Mouse (Mus musculus): ENCODE measurements around the gene Tctex1d2. TPM values are rescaled to one million over a fixed set of nuclear protein-coding genes. Genes with fewer than 3 reads are reported as not detected.

Tctex1d2 gene
- polyA plus RNA-seq, 1 experiment, result 187 TPM

DNA sequence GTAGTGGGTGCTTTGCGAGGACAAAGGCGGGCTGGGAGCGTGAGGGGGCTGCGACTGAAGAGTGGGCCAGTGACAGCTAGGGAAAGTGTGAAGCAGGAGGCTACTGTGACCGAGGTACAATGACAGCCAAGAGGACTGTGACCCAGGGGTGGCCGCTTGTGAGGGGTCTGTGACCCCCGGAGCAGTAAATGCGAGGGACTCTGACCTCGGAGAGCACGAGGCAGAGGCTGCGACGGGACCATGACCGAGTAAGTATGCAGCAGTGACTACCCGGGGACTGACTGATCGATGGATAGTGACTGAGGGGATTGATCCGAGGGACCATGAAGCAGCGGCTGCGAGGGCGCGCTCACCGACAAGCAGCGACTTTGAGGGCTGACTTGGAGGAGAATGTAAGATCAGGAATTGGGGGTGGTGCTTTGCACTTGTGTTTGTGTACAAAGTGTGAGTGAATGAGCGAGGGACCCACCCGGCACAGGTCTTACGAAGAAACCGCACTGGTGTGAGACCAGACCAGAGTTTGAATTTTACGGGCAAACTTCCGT is 11.6 kb downstream of the Tctex1d2 start:
- Histone ChIP-seq H3K4me1 (ENCODE audit: control insufficient read depth, insufficient read depth, low read length) (no peaks in the 10 kb centered on the region), H3K4me3 (ENCODE audit: control insufficient read depth, low read depth, low read length) (peak overlapping the region; percentile 95), H3K27ac (ENCODE audit: control insufficient read depth, insufficient read depth, low read depth, low read length) (peak overlapping the region; percentile 88), H3K36me3 (ENCODE audit: control insufficient read depth, insufficient read depth, low read length) (0 out of 2 replicates have a peak, but pooled peaks cover 1% of the 10 kb centered on the region), H3K27me3 (ENCODE audit: control insufficient read depth, insufficient read depth, low read length) (no peaks in the 10 kb centered on the region)
- TF ChIP-seq POLR2A (IDR thresholded peaks at IDR 0.05; ENCODE audit: control insufficient read depth, low read depth, low read length) (peak; percentile 65; the same call in 1 of the 2 replicates), CTCF (IDR thresholded peaks at IDR 0.05; ENCODE audit: control insufficient read depth, insufficient read depth, insufficient replicate concordance, low read depth, low read length) (no peak)

DNA sequence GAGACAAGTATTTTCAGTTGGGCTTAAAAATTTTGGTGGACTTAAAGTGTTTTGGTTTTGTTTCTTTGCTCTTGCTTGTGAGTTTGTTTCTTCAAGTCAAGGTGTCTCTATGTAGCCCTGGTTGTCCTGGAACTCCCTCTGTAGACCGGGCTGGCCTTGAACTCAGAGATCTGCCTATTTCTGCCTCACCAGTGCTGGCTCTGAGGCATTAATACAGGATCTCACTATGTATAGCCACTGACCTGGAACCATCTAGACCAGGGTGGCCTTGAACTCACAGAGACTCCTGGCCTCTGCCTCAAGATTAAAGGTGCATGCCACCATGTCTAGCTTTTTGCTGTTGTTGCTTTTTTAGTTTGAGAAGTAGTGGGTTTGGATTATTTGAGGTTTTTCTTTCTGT is 12.4 kb downstream of the Tctex1d2 start:
- 0 out of 2 replicates have a peak overlapping the region, but pooled peaks have one; percentile 10 for H3K27ac ChIP-seq (ENCODE audit: control insufficient read depth, insufficient read depth, low read depth, low read length)
- H3K4me3 ChIP-seq (ENCODE audit: control insufficient read depth, low read depth, low read length), result peak overlapping the region; percentile 82
- 0 out of 2 replicates have a peak, but pooled peaks cover 1% of the 10 kb centered on the region for H3K36me3 ChIP-seq (ENCODE audit: control insufficient read depth, insufficient read depth, low read length)
- H3K27me3 ChIP-seq (ENCODE audit: control insufficient read depth, insufficient read depth, low read length), result no peaks in the 10 kb centered on the region
- H3K4me1 ChIP-seq (ENCODE audit: control insufficient read depth, insufficient read depth, low read length), result no peaks in the 10 kb centered on the region
- TF ChIP-seq CTCF (IDR thresholded peaks at IDR 0.05; ENCODE audit: control insufficient read depth, insufficient read depth, insufficient replicate concordance, low read depth, low read length) (no peak), POLR2A (IDR thresholded peaks at IDR 0.05; ENCODE audit: control insufficient read depth, low read depth, low read length) (no peak)

DNA sequence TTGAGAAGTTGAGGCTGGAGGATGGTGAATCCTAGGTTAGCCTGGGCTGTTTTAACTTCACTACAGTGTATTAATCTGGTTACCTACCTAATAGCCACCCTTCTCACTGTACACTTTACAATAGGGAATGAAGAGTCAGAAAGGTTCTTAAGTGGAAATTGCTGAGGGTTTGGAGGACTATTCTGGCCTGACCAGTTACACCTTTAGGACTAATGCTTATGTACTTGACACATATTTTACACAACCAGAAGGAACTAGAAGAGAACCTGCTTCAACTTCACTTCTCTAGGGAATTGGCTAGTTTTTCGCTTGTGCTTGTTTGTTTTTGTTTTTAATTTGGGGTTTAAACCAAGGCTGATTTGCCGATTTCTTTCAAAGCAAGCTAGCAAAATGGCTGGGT is 13.6 kb downstream of the Tctex1d2 start:
- no peak overlapping the region for H3K27ac ChIP-seq (ENCODE audit: control insufficient read depth, insufficient read depth, low read depth, low read length)
- no peaks in the 10 kb centered on the region for H3K4me1 ChIP-seq (ENCODE audit: control insufficient read depth, insufficient read depth, low read length)
- TF ChIP-seq CTCF (IDR thresholded peaks at IDR 0.05; ENCODE audit: control insufficient read depth, insufficient read depth, insufficient replicate concordance, low read depth, low read length), result no peak
- no peak for TF ChIP-seq POLR2A (IDR thresholded peaks at IDR 0.05; ENCODE audit: control insufficient read depth, low read depth, low read length)
- no peaks in the 10 kb centered on the region for H3K27me3 ChIP-seq (ENCODE audit: control insufficient read depth, insufficient read depth, low read length)
- peak overlapping the region; percentile 53; the same call in 1 of the 2 replicates for H3K4me3 ChIP-seq (ENCODE audit: control insufficient read depth, low read depth, low read length)
- H3K36me3 ChIP-seq (ENCODE audit: control insufficient read depth, insufficient read depth, low read length), result no peaks in the 10 kb centered on the region

DNA sequence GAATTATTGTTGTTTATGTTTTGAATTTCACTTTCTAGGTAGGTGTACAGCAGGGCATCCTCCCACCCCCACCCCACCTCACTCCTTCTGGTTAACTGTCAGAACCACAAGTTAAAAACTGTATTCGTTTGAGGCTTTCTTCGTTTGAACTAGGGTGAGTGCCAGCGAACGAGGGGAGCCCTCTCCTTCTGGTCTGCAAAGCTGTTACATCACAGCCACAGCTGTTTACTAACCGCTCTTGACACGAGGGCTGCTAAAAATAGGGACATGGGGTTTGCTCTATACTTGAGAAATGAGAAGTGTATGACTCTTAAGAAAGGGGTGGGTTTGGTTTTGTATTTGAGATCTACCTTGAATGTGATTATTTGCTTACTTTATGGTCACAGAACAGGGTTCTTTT is 14.6 kb downstream of the Tctex1d2 start:
- no peak overlapping the region for H3K27ac ChIP-seq (ENCODE audit: control insufficient read depth, insufficient read depth, low read depth, low read length)
- H3K36me3 ChIP-seq (ENCODE audit: control insufficient read depth, insufficient read depth, low read length), result no peaks in the 10 kb centered on the region
- H3K4me3 ChIP-seq (ENCODE audit: control insufficient read depth, low read depth, low read length), result no peak overlapping the region
- no peaks in the 10 kb centered on the region for H3K27me3 ChIP-seq (ENCODE audit: control insufficient read depth, insufficient read depth, low read length)
- no peaks in the 10 kb centered on the region; the same call in 1 of the 2 replicates for H3K4me1 ChIP-seq (ENCODE audit: control insufficient read depth, insufficient read depth, low read length)
- no peak for TF ChIP-seq POLR2A (IDR thresholded peaks at IDR 0.05; ENCODE audit: control insufficient read depth, low read depth, low read length)
- no peak for TF ChIP-seq CTCF (IDR thresholded peaks at IDR 0.05; ENCODE audit: control insufficient read depth, insufficient read depth, insufficient replicate concordance, low read depth, low read length)

DNA sequence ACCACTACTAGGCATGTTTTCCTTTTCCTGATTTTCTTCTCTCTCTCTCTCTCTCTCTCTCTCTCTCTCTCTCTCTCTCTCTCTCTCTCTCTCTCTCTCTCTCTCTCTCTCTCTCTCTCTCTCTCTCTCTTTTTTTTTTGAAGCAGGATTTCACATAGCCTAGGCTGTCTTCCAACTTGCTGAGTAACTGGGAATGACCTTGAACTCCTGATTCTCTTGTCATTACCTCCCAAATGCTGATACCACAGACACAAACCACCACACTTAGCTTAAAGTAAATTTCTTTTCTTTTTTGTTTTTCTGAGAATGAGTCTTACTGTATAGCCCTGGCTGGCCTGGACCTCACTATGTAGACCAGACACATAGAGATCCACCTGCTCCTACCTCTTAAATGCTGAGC is 15.2 kb downstream of the Tctex1d2 start:
- Histone ChIP-seq H3K27me3 (ENCODE audit: control insufficient read depth, insufficient read depth, low read length) (no peaks in the 10 kb centered on the region), H3K36me3 (ENCODE audit: control insufficient read depth, insufficient read depth, low read length) (no peaks in the 10 kb centered on the region), H3K4me1 (ENCODE audit: control insufficient read depth, insufficient read depth, low read length) (no peaks in the 10 kb centered on the region; the same call in 1 of the 2 replicates), H3K27ac (ENCODE audit: control insufficient read depth, insufficient read depth, low read depth, low read length) (no peak overlapping the region), H3K4me3 (ENCODE audit: control insufficient read depth, low read depth, low read length) (no peak overlapping the region)
- TF ChIP-seq POLR2A (IDR thresholded peaks at IDR 0.05; ENCODE audit: control insufficient read depth, low read depth, low read length) (no peak), CTCF (IDR thresholded peaks at IDR 0.05; ENCODE audit: control insufficient read depth, insufficient read depth, insufficient replicate concordance, low read depth, low read length) (no peak)

DNA sequence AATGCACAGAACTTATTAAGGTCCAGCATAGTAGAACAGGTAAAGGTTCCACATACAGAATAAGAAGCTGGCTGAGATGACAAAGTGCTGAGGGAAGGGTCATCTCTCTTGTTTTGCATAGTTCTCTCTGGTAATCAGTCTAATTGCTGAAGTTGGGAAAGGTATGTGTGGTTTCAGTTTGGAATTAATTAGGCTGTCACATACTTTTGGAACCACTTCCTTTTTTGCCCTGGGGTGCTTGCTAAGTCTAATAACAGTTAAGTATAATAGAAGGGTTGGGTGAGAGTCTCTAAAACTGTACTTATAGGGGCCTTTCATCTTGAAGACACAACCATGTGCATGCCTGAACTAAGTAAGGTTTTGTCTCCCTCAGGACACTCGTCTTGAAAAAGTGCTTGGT is 17.2 kb downstream of the Tctex1d2 start:
- TF ChIP-seq POLR2A (IDR thresholded peaks at IDR 0.05; ENCODE audit: control insufficient read depth, low read depth, low read length) (no peak), CTCF (IDR thresholded peaks at IDR 0.05; ENCODE audit: control insufficient read depth, insufficient read depth, insufficient replicate concordance, low read depth, low read length) (no peak)
- Histone ChIP-seq H3K36me3 (ENCODE audit: control insufficient read depth, insufficient read depth, low read length) (no peaks in the 10 kb centered on the region), H3K27ac (ENCODE audit: control insufficient read depth, insufficient read depth, low read depth, low read length) (no peak overlapping the region), H3K27me3 (ENCODE audit: control insufficient read depth, insufficient read depth, low read length) (no peaks in the 10 kb centered on the region), H3K4me3 (ENCODE audit: control insufficient read depth, low read depth, low read length) (no peak overlapping the region), H3K4me1 (ENCODE audit: control insufficient read depth, insufficient read depth, low read length) (no peaks in the 10 kb centered on the region; the same call in 1 of the 2 replicates)

DNA sequence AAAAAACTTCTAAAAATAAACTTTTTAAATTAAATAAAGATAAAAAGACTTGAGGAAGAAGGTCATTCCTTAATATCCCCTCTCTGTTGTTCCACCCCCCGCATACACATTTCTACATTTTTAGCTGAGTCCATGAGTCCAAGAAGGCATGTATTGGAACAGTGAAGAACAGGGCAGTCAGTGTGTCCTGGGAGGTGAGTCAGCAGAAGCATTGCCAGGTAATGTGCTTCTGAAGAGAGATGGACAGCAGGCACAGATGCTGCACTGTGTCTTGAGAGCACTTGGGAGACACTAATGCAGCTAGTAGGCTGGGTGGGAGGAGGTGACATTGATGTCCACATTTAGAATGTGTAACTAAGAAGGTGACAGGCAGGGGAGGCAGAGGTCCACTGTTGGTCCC is 17.8 kb downstream of the Tctex1d2 start:
- Histone ChIP-seq H3K36me3 (ENCODE audit: control insufficient read depth, insufficient read depth, low read length) (no peaks in the 10 kb centered on the region), H3K27ac (ENCODE audit: control insufficient read depth, insufficient read depth, low read depth, low read length) (no peak overlapping the region), H3K4me3 (ENCODE audit: control insufficient read depth, low read depth, low read length) (no peak overlapping the region), H3K4me1 (ENCODE audit: control insufficient read depth, insufficient read depth, low read length) (no peaks in the 10 kb centered on the region; the same call in 1 of the 2 replicates), H3K27me3 (ENCODE audit: control insufficient read depth, insufficient read depth, low read length) (no peaks in the 10 kb centered on the region)
- TF ChIP-seq CTCF (IDR thresholded peaks at IDR 0.05; ENCODE audit: control insufficient read depth, insufficient read depth, insufficient replicate concordance, low read depth, low read length) (no peak), POLR2A (IDR thresholded peaks at IDR 0.05; ENCODE audit: control insufficient read depth, low read depth, low read length) (no peak)

Data from testis, adult 2 months (tissue).